Mouse (Mus musculus): ENCODE measurements around the gene Lypd1. TPM values are rescaled to one million over a fixed set of nuclear protein-coding genes. Genes with fewer than 3 reads are reported as not detected.

Gene Lypd1
- polyA plus RNA-seq, 1 experiment from 2014 or later = 1.0 TPM

DNA sequence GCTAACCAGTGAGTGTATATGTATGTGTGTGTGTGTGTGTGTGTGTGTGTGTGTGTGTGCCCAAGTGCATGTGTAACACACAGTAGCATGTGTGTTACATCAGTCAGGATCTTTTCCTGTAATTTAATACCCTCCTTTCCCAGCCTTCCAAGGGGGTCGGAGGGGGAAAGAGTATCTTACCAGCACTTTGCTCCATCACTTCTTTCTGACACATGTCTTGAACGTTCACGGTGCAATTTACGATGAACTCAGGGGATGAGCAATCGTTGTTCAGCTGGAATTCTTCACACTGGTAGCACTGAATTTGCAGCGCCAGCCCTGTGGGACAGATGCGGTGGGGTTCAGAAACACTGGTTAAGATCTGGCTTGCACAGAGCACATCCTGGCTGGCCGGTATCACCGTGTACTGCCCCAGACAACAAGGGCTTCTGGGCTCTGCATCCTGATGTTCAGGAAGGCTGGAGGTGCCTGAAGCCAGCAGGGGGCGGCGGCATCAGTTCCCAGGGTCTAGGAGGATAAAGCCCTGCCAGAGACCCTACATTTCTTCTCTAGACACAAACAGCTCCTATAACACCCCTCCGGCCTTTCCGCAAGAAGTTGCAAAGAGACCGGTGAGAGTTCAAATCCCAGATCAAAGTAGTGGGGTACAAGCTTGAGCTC, 2.6 kb downstream of the Lypd1 start:
- 21% methylated on average over 14 of the region's 14 CpGs for WGBS (ENCODE audit: insufficient replicate concordance)
- Histone ChIP-seq H3K4me1 (replicated peaks) (peaks cover 12% of the 10 kb centered on the region), H3K4me3 (replicated peaks) (no peak overlapping the region), H3K9me3 (replicated peaks) (no peaks in the 10 kb centered on the region), H3K27ac (no peak overlapping the region), H3K27me3 (peaks cover 51% of the 10 kb centered on the region), H3K9ac (no peak overlapping the region), H3K36me3 (no peaks in the 10 kb centered on the region), H3K4me2 (no peak overlapping the region)
- no peak for ATAC-seq (ENCODE audit: low read depth)
- DNase-seq = no peak

GRCm38 (mm10) chr1:125893158-125893557, 19.7 kb downstream of the Lypd1 start:
- Histone ChIP-seq H3K4me2 (no peak overlapping the region), H3K36me3 (no peaks in the 10 kb centered on the region), H3K9ac (no peak overlapping the region), H3K4me1 (replicated peaks) (no peaks in the 10 kb centered on the region), H3K4me3 (replicated peaks) (no peak overlapping the region), H3K27ac (no peak overlapping the region), H3K9me3 (replicated peaks) (no peaks in the 10 kb centered on the region), H3K27me3 (no peaks in the 10 kb centered on the region)
- WGBS (ENCODE audit: insufficient replicate concordance) = 78% methylated on average over 9 of the region's 9 CpGs
- no peak for ATAC-seq (ENCODE audit: low read depth)
- DNase-seq = no peak

DNA sequence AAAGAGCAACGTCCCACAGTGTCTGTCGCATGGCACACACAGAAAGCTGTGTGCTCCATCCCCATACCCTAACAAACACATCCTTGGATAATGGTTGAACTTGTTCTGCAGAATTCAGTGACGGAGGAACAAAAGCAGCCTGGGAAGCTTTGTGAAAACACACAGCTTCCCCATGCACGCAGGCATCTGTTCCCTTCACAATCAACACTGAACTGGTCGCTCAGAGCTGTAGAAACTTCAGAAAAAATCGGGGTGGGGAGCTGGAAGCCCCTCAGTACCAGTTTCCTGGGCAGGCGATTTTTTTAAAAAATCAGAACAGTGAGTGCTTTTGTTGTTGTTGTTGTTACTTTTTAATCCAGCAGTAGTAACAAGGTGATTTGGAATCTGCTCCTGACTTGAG, 42.8 kb downstream of the Lypd1 start:
- Histone ChIP-seq H3K9me3 (replicated peaks) (no peaks in the 10 kb centered on the region), H3K36me3 (no peaks in the 10 kb centered on the region), H3K27ac (no peak overlapping the region), H3K4me2 (no peak overlapping the region), H3K4me3 (replicated peaks) (no peak overlapping the region), H3K9ac (no peak overlapping the region), H3K4me1 (replicated peaks) (no peaks in the 10 kb centered on the region), H3K27me3 (no peaks in the 10 kb centered on the region)
- no peak for ATAC-seq (ENCODE audit: low read depth)
- DNase-seq = no peak
- 49% methylated on average over 7 of the region's 7 CpGs for WGBS (ENCODE audit: insufficient replicate concordance)

- no peak for ATAC-seq (ENCODE audit: low read depth)
- Histone ChIP-seq H3K9me3 (replicated peaks) (no peaks in the 10 kb centered on the region), H3K9ac (no peak overlapping the region), H3K4me1 (replicated peaks) (no peaks in the 10 kb centered on the region), H3K4me2 (no peak overlapping the region), H3K36me3 (no peaks in the 10 kb centered on the region), H3K27ac (no peak overlapping the region), H3K27me3 (no peaks in the 10 kb centered on the region), H3K4me3 (replicated peaks) (no peak overlapping the region)
- DNase-seq = no peak
- WGBS (ENCODE audit: insufficient replicate concordance) = 58% methylated on average over 5 of the region's 5 CpGs
These were observed 54.3 kb downstream of the Lypd1 start for GRCm38 (mm10) chr1:125858631-125859030.

- ATAC-seq (ENCODE audit: low read depth) = no peak
- no peaks in the 10 kb centered on the region for H3K9me3 ChIP-seq (replicated peaks)
- 24% methylated on average over 5 of the region's 5 CpGs for WGBS (ENCODE audit: insufficient replicate concordance)
These were observed 58.3 kb downstream of the Lypd1 start for GRCm38 (mm10) chr1:125854646-125855045.

DNA sequence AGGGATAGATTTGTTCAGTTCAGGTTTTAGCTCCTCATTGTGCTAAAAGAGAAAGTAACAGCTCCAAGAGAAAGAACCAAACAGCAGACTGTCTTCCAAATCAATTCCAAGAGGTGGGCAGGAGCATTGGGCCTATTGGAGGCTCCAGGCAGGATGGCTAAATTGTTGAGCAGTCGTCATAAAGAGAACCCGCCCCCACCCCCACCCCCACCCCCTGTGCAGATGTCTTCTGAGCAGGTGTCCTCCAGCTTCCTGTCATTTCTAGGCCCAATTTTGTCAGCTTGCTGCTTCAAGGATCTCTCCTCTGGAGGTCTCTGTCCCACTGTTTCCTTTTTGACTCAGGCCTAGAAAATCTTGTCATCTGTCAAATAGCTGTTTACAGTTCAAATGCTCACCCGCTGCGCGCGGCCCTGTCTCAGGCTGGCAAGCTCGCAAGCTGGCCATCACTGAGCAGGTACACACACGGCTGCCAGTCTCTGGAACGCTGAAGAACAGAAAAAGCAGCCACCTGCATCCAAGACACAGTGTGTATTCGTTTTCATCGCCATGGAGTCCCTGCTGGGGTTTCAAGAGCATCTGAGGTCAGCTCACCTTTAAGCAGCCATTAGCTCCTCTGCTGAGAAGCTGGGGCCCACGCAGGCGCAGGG, 73.0 kb downstream of the Lypd1 start:
- DNase-seq = no peak
- Histone ChIP-seq H3K36me3 (no peaks in the 10 kb centered on the region), H3K27ac (no peak overlapping the region), H3K9ac (no peak overlapping the region), H3K4me3 (replicated peaks) (no peak overlapping the region), H3K4me2 (no peak overlapping the region), H3K27me3 (no peaks in the 10 kb centered on the region), H3K9me3 (replicated peaks) (no peaks in the 10 kb centered on the region), H3K4me1 (replicated peaks) (no peaks in the 10 kb centered on the region)
- ATAC-seq (ENCODE audit: low read depth) = no peak
- 64% methylated on average over 13 of the region's 13 CpGs for WGBS (ENCODE audit: insufficient replicate concordance)

More at GRCm38 (mm10) chr1:125854646-125855045, 58.3 kb downstream of the Lypd1 start:
- Histone ChIP-seq H3K4me1 (replicated peaks) (no peaks in the 10 kb centered on the region), H3K9ac (no peak overlapping the region), H3K4me2 (no peak overlapping the region), H3K4me3 (replicated peaks) (no peak overlapping the region), H3K27me3 (no peaks in the 10 kb centered on the region), H3K27ac (no peak overlapping the region), H3K36me3 (no peaks in the 10 kb centered on the region)
- DNase-seq = no peak

- Histone ChIP-seq H3K9me3 (replicated peaks) (no peaks in the 10 kb centered on the region), H3K9ac (no peak overlapping the region), H3K4me2 (no peak overlapping the region), H3K36me3 (no peaks in the 10 kb centered on the region), H3K4me3 (replicated peaks) (no peak overlapping the region), H3K27ac (no peak overlapping the region), H3K27me3 (no peaks in the 10 kb centered on the region), H3K4me1 (replicated peaks) (no peaks in the 10 kb centered on the region)
- DNase-seq (no peak), ATAC-seq (ENCODE audit: low read depth) (no peak)
- 70% methylated on average over 1 of the region's 1 CpGs for WGBS (ENCODE audit: insufficient replicate concordance)
These were observed 75.4 kb downstream of the Lypd1 start for GRCm38 (mm10) chr1:125837507-125837906.

GRCm38 (mm10) chr1:125823611-125824010, 89.3 kb downstream of the Lypd1 start:
- no peak for DNase-seq
- Histone ChIP-seq H3K27me3 (no peaks in the 10 kb centered on the region), H3K4me2 (no peak overlapping the region), H3K4me1 (replicated peaks) (no peaks in the 10 kb centered on the region), H3K9me3 (replicated peaks) (no peaks in the 10 kb centered on the region), H3K27ac (no peak overlapping the region), H3K4me3 (replicated peaks) (no peak overlapping the region), H3K36me3 (no peaks in the 10 kb centered on the region), H3K9ac (no peak overlapping the region)
- no peak for ATAC-seq (ENCODE audit: low read depth)
- WGBS (ENCODE audit: insufficient replicate concordance) = 66% methylated on average over 4 of the region's 4 CpGs

DNA sequence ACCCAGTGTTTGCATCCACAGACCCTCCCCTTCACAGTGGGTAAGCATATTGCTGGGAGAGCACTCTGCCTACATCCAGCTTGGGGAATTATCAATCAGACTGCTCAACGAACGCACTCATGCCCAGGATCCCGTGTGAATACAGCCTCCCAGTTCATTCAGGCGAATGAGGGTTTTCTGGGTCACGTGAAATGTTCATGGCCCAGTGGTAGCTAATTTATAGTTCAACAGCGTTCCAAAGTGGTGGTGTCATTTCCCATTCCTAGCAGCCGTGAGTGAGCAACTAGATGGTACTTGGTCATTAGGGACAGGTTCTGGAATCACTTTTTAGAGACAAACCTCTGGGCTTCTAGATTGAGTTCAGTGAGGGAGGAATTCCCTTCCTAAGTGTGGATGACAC, 91.8 kb downstream of the Lypd1 start:
- Histone ChIP-seq H3K9ac (no peak overlapping the region), H3K27ac (no peak overlapping the region), H3K27me3 (no peaks in the 10 kb centered on the region), H3K36me3 (no peaks in the 10 kb centered on the region), H3K4me1 (replicated peaks) (no peaks in the 10 kb centered on the region), H3K9me3 (replicated peaks) (no peaks in the 10 kb centered on the region), H3K4me2 (no peak overlapping the region), H3K4me3 (replicated peaks) (no peak overlapping the region)
- 62% methylated on average over 7 of the region's 7 CpGs for WGBS (ENCODE audit: insufficient replicate concordance)
- ATAC-seq (ENCODE audit: low read depth) (no peak), DNase-seq (no peak)

Other genes with a start within 250 kb of the Lypd1 start
- 3.3 and 3.7 TPM in 2 replicates for gene Gpr39, start 236.1 kb downstream of the Lypd1 start, polyA plus RNA-seq (2015; fragmentation: Nextera tagmentation; extraction: Ambion mirVana)

All from liver, embryonic 13.5 days (tissue).